Mouse (Mus musculus) liver, embryonic 16.5 days (tissue): ENCODE data around the gene Usp48. TPM values are rescaled to one million over a fixed set of nuclear protein-coding genes. Genes with fewer than 3 reads are reported as not detected.
A peak's percentile ranks its signal among the peaks of the same experiment; 100 is the strongest.

Experiments
- ATAC-seq: fragments of 200-750 bp; cut with Nextera tagmentation; 2 replicates; pipeline ENCODE4 v1.8.0; 2017; ENCODE audit warnings: low read depth, mild to moderate bottlenecking, moderate number of reproducible peaks, moderate library complexity
- H3K27ac ChIP-seq: fragments of 300-500 bp; sonication (generic); 2 replicates; pipeline ENCODE4 v1.5.1; 2014; ENCODE audit warnings: mild to moderate bottlenecking, low read length
- H3K27me3 ChIP-seq: fragments of 300-500 bp; sonication (generic); 2 replicates; pipeline ENCODE4 v1.6.1; 2014; ENCODE audit warnings: low read depth, low read length, mixed read lengths; ENCODE audit not compliant: control insufficient read depth, insufficient read depth
- H3K36me3 ChIP-seq: fragments of 300-500 bp; sonication (generic); 2 replicates; pipeline ENCODE4 v1.6.1; 2014; ENCODE audit warnings: mild to moderate bottlenecking; ENCODE audit not compliant: control insufficient read depth, insufficient read depth
- H3K4me1 ChIP-seq: fragments of 300-500 bp; sonication (generic); 2 replicates; pipeline ENCODE4 v1.6.1; 2014; ENCODE audit warnings: low read depth, low read length, mixed read lengths; ENCODE audit not compliant: control insufficient read depth
- H3K4me2 ChIP-seq: fragments of 300-500 bp; sonication (generic); 2 replicates; pipeline ENCODE4 v1.6.1; 2014; ENCODE audit warnings: low read depth, low read length, mixed read lengths
- H3K4me3 ChIP-seq: fragments of 300-500 bp; sonication (generic); 2 replicates; pipeline ENCODE4 v1.5.1; 2014; ENCODE audit warnings: low read depth, mild to moderate bottlenecking, low read length
- H3K9ac ChIP-seq: fragments of 300-500 bp; sonication (generic); 2 replicates; pipeline ENCODE4 v1.6.1; 2014; ENCODE audit warnings: low read depth, low read length
- H3K9me3 ChIP-seq: fragments of 300-500 bp; sonication (generic); replicated peaks from 2 replicates; pipeline ENCODE4 v1.6.1; 2016; ENCODE audit warnings: low read length; ENCODE audit not compliant: control insufficient read depth
- WGBS: fragments of 180-500 bp; shearing (Covaris S2); extraction: QIAGEN DNeasy Blood & Tissue Kit; methylation state at CpG from one replicate; pipeline ENCODE4 v1.1.7; 2014; ENCODE audit not compliant: insufficient replicate concordance; 5-methylcytosine and 5-hydroxymethylcytosine counted together
- polyA plus RNA-seq: library from polyadenylated mRNA; unstranded; fragments of >200 nt; fragmentation: Nextera tagmentation; extraction: Ambion mirVana; gene quantifications from 2 replicates; pipeline ENCODE4 v1.2.1, GENCODE M21; 2015

The Usp48 gene
- polyA plus RNA-seq, 1 experiment from 2014 or later: 27.1 TPM

DNA sequence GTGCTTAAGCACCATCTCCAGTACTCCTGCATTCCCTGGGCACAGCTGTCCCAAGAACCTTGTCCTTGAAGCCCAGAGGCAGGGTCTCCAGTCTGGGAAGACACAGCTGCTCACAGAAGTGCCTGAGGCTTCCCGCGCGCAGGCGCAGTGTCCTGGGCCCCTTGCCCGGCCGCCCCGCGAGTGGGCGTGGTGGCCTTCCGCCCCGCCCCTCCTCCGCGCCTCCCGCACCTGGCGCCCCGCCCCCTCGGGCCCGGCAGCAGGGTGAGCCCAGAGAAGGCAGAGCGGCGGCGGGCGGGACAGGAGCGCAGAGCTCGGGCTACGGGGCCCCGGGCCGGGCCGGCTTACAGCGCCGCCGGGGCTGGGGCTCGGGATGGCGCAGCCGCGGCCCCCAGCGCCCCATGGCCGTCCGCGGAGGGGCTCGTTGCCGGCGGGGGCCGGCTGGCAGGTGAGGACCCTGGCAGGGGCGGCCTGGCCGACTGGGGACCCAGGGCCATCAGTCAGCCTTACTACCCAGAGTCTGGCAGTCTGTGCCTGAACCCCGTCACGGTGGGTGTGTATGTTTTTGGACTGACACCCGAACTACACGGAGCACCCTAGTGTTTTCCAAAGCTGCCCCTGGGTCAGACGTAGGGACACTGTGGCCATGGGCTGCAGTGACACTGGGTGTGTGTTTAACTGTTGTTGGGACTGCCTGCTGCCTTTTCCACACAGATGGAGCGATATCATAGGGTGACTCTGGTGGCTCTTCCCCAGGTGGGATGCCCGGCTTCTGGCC, 113.8 kb downstream of the Usp48 start:
- Histone ChIP-seq H3K36me3 (no peaks in the 10 kb centered on the region), H3K4me3 (peak overlapping the region; percentile 59), H3K9ac (peak overlapping the region; percentile 65), H3K4me2 (peak overlapping the region; percentile 69), H3K27ac (peak overlapping the region; percentile 77), H3K4me1 (peaks cover 6% of the 10 kb centered on the region), H3K27me3 (peaks cover 14% of the 10 kb centered on the region), H3K9me3 (no peaks in the 10 kb centered on the region)
- 3% methylated on average over 48 of the region's 52 CpGs for WGBS
- peak; percentile 79 for ATAC-seq

Other genes with a start within 250 kb of the Usp48 start
- 235 and 242 TPM in 2 replicates for gene Cdc42, start 236.0 kb upstream of the Usp48 start, polyA plus RNA-seq
- not detected in 2 replicates for gene Cela3a, start 184.0 kb upstream of the Usp48 start, polyA plus RNA-seq
- gene Cela3b, start 163.2 kb upstream of the Usp48 start, polyA plus RNA-seq: 0.46 and 6.1 TPM in 2 replicates
- gene 1700013G24Rik, start 140.5 kb upstream of the Usp48 start, polyA plus RNA-seq: not detected in 2 replicates
- 4.3 and 5.2 TPM in 2 replicates for gene Hspg2, start 125.0 kb upstream of the Usp48 start, polyA plus RNA-seq
- not detected in 2 replicates for gene Ldlrad2, start 19.2 kb upstream of the Usp48 start, polyA plus RNA-seq
- 3.0 and 4.4 TPM in 2 replicates for gene Rap1gap, start 71.0 kb downstream of the Usp48 start, polyA plus RNA-seq
- 11.9 and 15.5 TPM in 2 replicates for gene Alpl, start 202.6 kb downstream of the Usp48 start, polyA plus RNA-seq